Mouse (Mus musculus): Measurements from ENCODE around the gene Cpne8.

GRCm38 (mm10) chr15:90568050-90568449 is 111.2 kb downstream of the Cpne8 start:
- no peak for TF ChIP-seq CTCF (IDR thresholded peaks at IDR 0.05; ENCODE audit: low read depth)
- TF ChIP-seq EP300 (IDR thresholded peaks at IDR 0.05; ENCODE audit: low read depth): no peak

All from liver, embryonic 14.5 days (tissue).